Comparison of ENCODE assay signal across 8 mouse cellular contexts in the genomic region with DNA sequence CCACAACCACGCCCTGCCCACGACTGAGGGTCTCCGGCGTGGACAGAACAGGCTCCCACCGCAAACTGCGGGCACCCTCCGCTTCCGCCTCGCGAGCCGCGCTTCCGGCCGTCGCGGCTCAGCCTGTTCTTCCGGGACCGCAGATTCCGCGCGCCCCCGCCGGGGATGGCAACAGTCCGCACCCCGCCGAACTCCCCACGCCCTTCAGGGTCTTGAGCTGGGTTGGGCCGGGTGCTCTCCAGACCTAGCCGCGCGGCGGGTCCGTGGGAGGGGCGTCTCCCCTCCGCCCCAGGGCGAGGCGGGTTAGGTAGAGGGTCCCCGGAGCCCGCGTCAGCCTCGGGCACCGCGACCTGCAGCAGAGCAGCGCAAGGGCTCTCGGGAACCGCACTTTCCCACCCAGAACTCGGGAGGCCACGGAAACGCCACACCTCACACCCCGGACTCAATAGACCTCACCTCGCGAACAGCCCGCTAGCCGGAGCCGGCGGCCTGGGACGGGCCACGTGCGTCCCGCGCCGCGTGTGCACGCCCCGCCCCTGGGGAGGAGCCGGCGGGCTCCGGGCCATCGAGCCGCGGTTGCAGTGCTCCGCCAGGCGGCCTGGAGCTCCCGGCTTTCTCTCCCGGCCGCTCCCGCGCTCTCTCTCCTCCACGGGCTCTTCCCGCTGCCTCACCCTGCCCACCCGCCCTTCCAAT. TPM values are rescaled to one million over a fixed set of nuclear protein-coding genes. Genes with fewer than 3 reads are reported as not detected.
DNase-seq lines count a peak whose midpoint lies in the region; ATAC-seq and TF ChIP-seq lines count a peak whose summit lies in the region.

TSS of gene Myo19 (plus strand) at position 377 of the 693 bp plus-strand sequence.
TSS of gene Pigw (minus strand) at position 514 of the 693 bp plus-strand sequence.

- peak; percentile 57 for DNase-seq in c-Kit-positive CD71-negative TER-119-negative erythroid progenitor cells, embryonic 14.5 days (ENCODE audit: low read depth)
- DNase-seq in forebrain, embryonic 10.5 days (ENCODE audit: extremely low spot score, low spot score) = peak; percentile 77
- DNase-seq in kidney, postnatal 36 days = peak; percentile 83 to 92
- peak; percentile 79 to 82 for DNase-seq in lung, adult 18-20 months
- DNase-seq in testis, postnatal 14 days (ENCODE audit: low spot score) = peak; percentile 86

- H3K9ac ChIP-seq in heart, embryonic 16.5 days (ENCODE audit: low read length) = peak within 1 kb of the TSS; percentile 95
- peak within 1 kb of the TSS; percentile 77 for H3K9ac ChIP-seq in neural tube, embryonic 14.5 days (replicated peaks; ENCODE audit: low read depth, low read length)

- ATAC-seq in heart, embryonic 16.5 days (replicated peaks; ENCODE audit: extremely low read depth, insufficient read depth, low FRiP score) = peak; percentile 97
- ATAC-seq in neural tube, embryonic 14.5 days (ENCODE audit: low read depth) = peak; percentile 96

- peak within 1 kb of the TSS; percentile 95 for H3K4me3 ChIP-seq in E14TG2a.4 (replicated peaks; ENCODE audit: low read length)
- H3K4me3 ChIP-seq in forebrain, embryonic 10.5 days = peak within 1 kb of the TSS; percentile 92
- peak within 1 kb of the TSS; percentile 95 for H3K4me3 ChIP-seq in heart, embryonic 16.5 days (ENCODE audit: low read length)
- H3K4me3 ChIP-seq in neural tube, embryonic 14.5 days (ENCODE audit: low read depth, low read length) = peak within 1 kb of the TSS; percentile 93

- H3K27ac ChIP-seq in forebrain, embryonic 10.5 days = peak within 1 kb of the TSS; percentile 97
- peak within 1 kb of the TSS; percentile 98 for H3K27ac ChIP-seq in heart, embryonic 16.5 days (ENCODE audit: low read length)
- H3K27ac ChIP-seq in neural tube, embryonic 14.5 days (ENCODE audit: low read depth, low read length) = peak within 1 kb of the TSS; percentile 78

- TF ChIP-seq CTCF in E14TG2a.4 (conservative IDR thresholded peaks at IDR 0.05; ENCODE audit: low read length) = no peak

- no peaks in the 10 kb centered on the region for H3K27me3 ChIP-seq in E14TG2a.4 (ENCODE audit: insufficient read depth, low read length)
- H3K27me3 ChIP-seq in forebrain, embryonic 10.5 days (ENCODE audit: poor library complexity, severe bottlenecking) = no peaks in the 10 kb centered on the region
- H3K27me3 ChIP-seq in heart, embryonic 16.5 days (ENCODE audit: control insufficient read depth, insufficient read depth, low read length) = no peaks in the 10 kb centered on the region
- no peaks in the 10 kb centered on the region for H3K27me3 ChIP-seq in neural tube, embryonic 14.5 days (ENCODE audit: control insufficient read depth, insufficient read depth, low read length)

- peaks cover 55% of the 10 kb centered on the region for H3K4me1 ChIP-seq in E14TG2a.4 (replicated peaks; ENCODE audit: low read depth, low read length)
- H3K4me1 ChIP-seq in forebrain, embryonic 10.5 days = peaks cover 33% of the 10 kb centered on the region
- peaks cover 14% of the 10 kb centered on the region for H3K4me1 ChIP-seq in heart, embryonic 16.5 days (ENCODE audit: control insufficient read depth, insufficient read depth, low read length)
- peaks cover 13% of the 10 kb centered on the region for H3K4me1 ChIP-seq in neural tube, embryonic 14.5 days (ENCODE audit: control insufficient read depth, insufficient read depth, low read length)

- no peaks in the 10 kb centered on the region for H3K9me3 ChIP-seq in E14TG2a.4 (ENCODE audit: low read length)
- H3K9me3 ChIP-seq in forebrain, embryonic 10.5 days = no peaks in the 10 kb centered on the region
- no peaks in the 10 kb centered on the region for H3K9me3 ChIP-seq in heart, embryonic 16.5 days (replicated peaks; ENCODE audit: control insufficient read depth, low read length)
- no peaks in the 10 kb centered on the region for H3K9me3 ChIP-seq in neural tube, embryonic 14.5 days (ENCODE audit: control insufficient read depth, low read length)

- H3K36me3 ChIP-seq in E14TG2a.4 (ENCODE audit: insufficient read depth, low read length) = peaks cover 50% of the 10 kb centered on the region
- peaks cover 59% of the 10 kb centered on the region for H3K36me3 ChIP-seq in forebrain, embryonic 10.5 days (replicated peaks)
- peaks cover 15% of the 10 kb centered on the region for H3K36me3 ChIP-seq in heart, embryonic 16.5 days (ENCODE audit: control insufficient read depth, insufficient read depth)
- peaks cover 5% of the 10 kb centered on the region; the same call in 1 of the 2 replicates for H3K36me3 ChIP-seq in neural tube, embryonic 14.5 days (ENCODE audit: control insufficient read depth, insufficient read depth, low read length)

- H3K4me2 ChIP-seq in heart, embryonic 16.5 days (ENCODE audit: low read depth, low read length) = peak within 1 kb of the TSS; percentile 97
- peak within 1 kb of the TSS; percentile 85 for H3K4me2 ChIP-seq in neural tube, embryonic 14.5 days (ENCODE audit: low read depth, low read length)

- under 1% methylated on average over 77 of the region's 81 CpGs for WGBS in forebrain, embryonic 10.5 days
- under 1% methylated on average over 81 of the region's 81 CpGs for WGBS in heart, embryonic 16.5 days
- WGBS in neural tube, embryonic 14.5 days = under 1% methylated on average over 79 of the region's 81 CpGs

RNA-seq across cellular contexts. Expression of gene Myo19, which starts in this region (rescaled TPM):
- 11.0 and 12.3 TPM in 2 replicates for polyA plus RNA-seq in forebrain, embryonic 10.5 days (2016; fragmentation: Nextera tagmentation; extraction: Ambion mirVana)
- 6.6 and 6.8 TPM in 2 replicates for polyA plus RNA-seq in heart, embryonic 16.5 days (2015; fragmentation: Nextera tagmentation; extraction: Ambion mirVana)
- polyA plus RNA-seq in neural tube, embryonic 14.5 days (2014; fragmentation: Nextera tagmentation; extraction: Ambion mirVana) = 6.4 and 6.9 TPM in 2 replicates

RNA-seq across cellular contexts. Expression of gene Pigw, which starts in this region (rescaled TPM):
- 3.1 and 3.5 TPM in 2 replicates for polyA plus RNA-seq in forebrain, embryonic 10.5 days (2016; fragmentation: Nextera tagmentation; extraction: Ambion mirVana)
- polyA plus RNA-seq in heart, embryonic 16.5 days (2015; fragmentation: Nextera tagmentation; extraction: Ambion mirVana) = 2.8 and 3.0 TPM in 2 replicates
- 2.8 and 2.9 TPM in 2 replicates for polyA plus RNA-seq in neural tube, embryonic 14.5 days (2014; fragmentation: Nextera tagmentation; extraction: Ambion mirVana)

Comparison
In these comparisons a context has a peak if more than half of its experiments do, and no peak if none do; other contexts are left out.
1. Peak in every context shown above with its lines: DNase-seq, ATAC-seq, H3K4me3 ChIP-seq and H3K27ac ChIP-seq.